Mouse (Mus musculus) kidney, adult 2 months (tissue): Measurements from ENCODE around the gene Chek1.

ENCODE experiments used
- CTCF ChIP-seq: fragments of 200-500 bp; conservative IDR thresholded peaks from 2 replicates; pipeline ENCODE4 v1.5.1; 2011; ENCODE audit warnings: low read depth, mild to moderate bottlenecking, control low read depth, low read length, moderate library complexity, mixed read lengths; ENCODE audit not compliant: insufficient read depth, insufficient read length
- POLR2A ChIP-seq: fragments of 200-500 bp; IDR thresholded peaks from one replicate; pipeline ENCODE4 v1.6.1; 2011; ENCODE audit warnings: low read depth, low read length, control low read depth

DNA sequence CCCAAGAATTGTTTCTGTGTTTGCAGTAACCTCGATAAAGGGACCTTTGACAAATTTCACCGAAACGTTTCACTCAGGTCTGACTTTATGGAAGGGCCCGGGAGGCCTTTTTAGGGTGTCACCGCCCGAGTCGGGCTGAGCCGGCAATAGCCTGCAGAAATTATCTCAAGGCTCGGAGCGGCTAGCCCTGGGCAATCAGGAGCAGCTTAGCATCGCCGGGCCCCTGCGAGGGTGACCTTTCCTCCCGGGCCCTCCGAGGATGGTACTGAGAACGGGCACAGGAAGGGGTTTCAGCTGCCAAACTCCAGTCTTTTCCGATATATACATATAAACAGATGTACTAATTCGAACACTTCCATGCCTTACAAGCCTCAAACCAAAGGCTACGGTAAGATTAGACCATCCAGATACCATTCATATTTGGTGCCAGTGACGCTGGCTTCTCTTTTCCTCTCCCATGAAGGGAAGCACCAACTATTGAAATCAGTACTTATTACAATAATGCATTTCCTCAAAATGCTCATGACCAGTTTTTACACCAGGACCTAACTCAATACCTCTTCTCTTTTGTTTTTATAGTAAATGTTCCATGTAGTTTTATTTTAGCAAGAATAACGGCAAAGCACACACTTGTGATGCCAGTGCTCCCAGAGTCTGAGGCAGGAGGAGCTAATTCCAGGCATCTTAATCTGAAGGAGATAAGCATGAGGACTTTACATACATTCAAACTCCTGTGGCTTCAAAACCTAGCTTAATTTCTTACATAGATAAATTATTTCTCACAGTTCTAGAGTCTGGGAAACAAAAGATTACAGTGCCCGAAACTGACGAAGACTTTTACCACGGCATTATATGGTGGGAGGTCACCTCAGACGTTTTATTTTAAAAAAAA, 41.5 kb upstream of the Chek1 start:
- TF ChIP-seq POLR2A (no peak), CTCF (no peak)
